ENCODE assay signal across 8 mouse cellular contexts in the genomic region with DNA sequence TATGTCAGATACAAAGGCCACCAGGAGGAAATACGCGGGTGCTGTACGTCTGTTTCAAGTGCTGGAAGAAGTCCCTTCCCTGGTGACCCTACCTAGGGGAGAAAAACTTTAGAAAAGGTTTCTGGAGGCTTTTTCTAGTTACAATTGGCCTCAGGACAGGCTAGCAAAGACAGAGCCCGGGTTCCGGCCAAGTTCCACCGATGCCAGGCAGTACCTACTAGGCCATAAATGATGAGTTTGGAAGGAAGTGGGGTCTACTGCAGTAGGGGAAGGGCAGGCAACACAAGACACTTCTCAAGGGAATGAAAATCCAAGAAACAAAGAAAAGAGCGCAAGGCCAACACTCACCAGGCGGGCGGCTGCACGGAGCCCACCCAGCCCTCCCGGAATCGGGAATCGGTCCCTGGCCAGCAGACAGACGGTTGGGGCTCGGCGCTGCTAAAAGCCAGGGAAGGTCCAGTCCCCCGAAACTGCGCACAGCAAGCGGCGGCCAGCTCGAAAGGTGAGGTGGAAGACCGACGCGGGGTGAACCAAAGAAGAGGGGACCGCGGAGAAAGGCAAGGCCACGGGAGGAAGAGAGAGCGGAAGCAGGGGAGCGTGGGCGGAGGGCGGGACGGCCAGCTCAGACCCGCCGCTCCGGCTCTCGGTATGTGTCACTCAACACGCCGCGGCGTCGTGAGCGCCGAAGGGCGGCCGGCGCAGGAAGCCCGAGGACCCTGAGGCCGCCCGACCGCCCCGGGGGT. TPM values are rescaled to one million over a fixed set of nuclear protein-coding genes. Genes with fewer than 3 reads are reported as not detected.
DNase-seq lines count a peak whose midpoint lies in the region; ATAC-seq and TF ChIP-seq lines count a peak whose summit lies in the region.

No protein-coding gene starts in this region.

- no peak for TF ChIP-seq POLR2A in liver, adult 2 months (IDR thresholded peaks at IDR 0.05; ENCODE audit: extremely low read depth, insufficient read depth, low read length)

- under 1% methylated on average over 51 of the region's 51 CpGs for WGBS in liver, adult 2 months
- WGBS in intestine, embryonic 16.5 days, result under 1% methylated on average over 47 of the region's 51 CpGs
- WGBS in stomach, postnatal 0 days, result under 1% methylated on average over 41 of the region's 51 CpGs

- peak overlapping the region; percentile 86 for H3K27ac ChIP-seq in liver, adult 2 months (replicated peaks; ENCODE audit: insufficient read depth, low read depth, low read length)
- H3K27ac ChIP-seq in intestine, embryonic 16.5 days (ENCODE audit: low read length), result peak overlapping the region; percentile 92
- H3K27ac ChIP-seq in stomach, postnatal 0 days (replicated peaks), result peak overlapping the region; percentile 93

- H3K9ac ChIP-seq in liver, adult 2 months (ENCODE audit: low read depth, low read length), result peak overlapping the region; percentile 96
- peak overlapping the region; percentile 97 for H3K9ac ChIP-seq in intestine, embryonic 16.5 days (ENCODE audit: low read depth, low read length)
- peak overlapping the region; percentile 96 for H3K9ac ChIP-seq in stomach, postnatal 0 days (ENCODE audit: low read length)

- ATAC-seq in intestine, embryonic 16.5 days, result peak; percentile 87
- ATAC-seq in megakaryocyte, adult 5-6 weeks (ENCODE audit: poor library complexity, severe bottlenecking), result peak; percentile 34
- ATAC-seq in stomach, postnatal 0 days (ENCODE audit: low FRiP score, low TSS enrichment), result peak; percentile 87

- H3K4me1 ChIP-seq in liver, adult 2 months (ENCODE audit: control insufficient read depth, insufficient read depth, low read length), result peaks cover 10% of the 10 kb centered on the region
- peaks cover 73% of the 10 kb centered on the region for H3K4me1 ChIP-seq in erythroblast, embryonic 14.5 days (ENCODE audit: control insufficient read depth)
- peaks cover 31% of the 10 kb centered on the region for H3K4me1 ChIP-seq in intestine, embryonic 16.5 days (ENCODE audit: control insufficient read depth, insufficient read depth, low read length)
- H3K4me1 ChIP-seq in stomach, postnatal 0 days (replicated peaks; ENCODE audit: control insufficient read depth, insufficient read depth), result peaks cover 10% of the 10 kb centered on the region

- no peaks in the 10 kb centered on the region for H3K9me3 ChIP-seq in erythroblast, embryonic 14.5 days (ENCODE audit: control insufficient read depth, low read length)
- no peaks in the 10 kb centered on the region for H3K9me3 ChIP-seq in intestine, embryonic 16.5 days (ENCODE audit: control insufficient read depth, low read length)
- no peaks in the 10 kb centered on the region for H3K9me3 ChIP-seq in stomach, postnatal 0 days (ENCODE audit: control insufficient read depth, low read length)

- peak overlapping the region; percentile 98 for H3K4me3 ChIP-seq in liver, adult 2 months (ENCODE audit: insufficient read depth, low read depth, low read length)
- peak overlapping the region; percentile 70 for H3K4me3 ChIP-seq in erythroblast, embryonic 14.5 days (replicated peaks)
- H3K4me3 ChIP-seq in intestine, embryonic 16.5 days (ENCODE audit: low read length), result peak overlapping the region; percentile 85
- peak overlapping the region; percentile 84 for H3K4me3 ChIP-seq in stomach, postnatal 0 days (ENCODE audit: low read depth, low read length)

- H3K79me2 ChIP-seq in liver, adult 2 months (ENCODE audit: control insufficient read depth, insufficient read depth, low read length), result peaks cover 13% of the 10 kb centered on the region; the same call in 1 of the 2 replicates

- H3K4me2 ChIP-seq in intestine, embryonic 16.5 days (ENCODE audit: low read depth, low read length), result peak overlapping the region; percentile 60
- H3K4me2 ChIP-seq in stomach, postnatal 0 days (replicated peaks; ENCODE audit: low read depth), result peak overlapping the region; percentile 70

- H3K27me3 ChIP-seq in liver, adult 2 months (ENCODE audit: control insufficient read depth, insufficient read depth, low read length), result no peaks in the 10 kb centered on the region
- H3K27me3 ChIP-seq in erythroblast, embryonic 14.5 days (ENCODE audit: control insufficient read depth), result no peaks in the 10 kb centered on the region
- H3K27me3 ChIP-seq in intestine, embryonic 16.5 days (replicated peaks; ENCODE audit: control insufficient read depth, insufficient read depth, low read length), result no peaks in the 10 kb centered on the region
- H3K27me3 ChIP-seq in stomach, postnatal 0 days (ENCODE audit: control insufficient read depth, insufficient read depth, low read length), result no peaks in the 10 kb centered on the region

- no peak for TF ChIP-seq CTCF in liver, adult 2 months (IDR thresholded peaks at IDR 0.05; ENCODE audit: low read depth, low read length)
- TF ChIP-seq CTCF in stomach, postnatal 0 days (IDR thresholded peaks at IDR 0.05; ENCODE audit: low read depth), result no peak

- no peaks in the 10 kb centered on the region for H3K36me3 ChIP-seq in liver, adult 2 months (ENCODE audit: control insufficient read depth, insufficient read depth, low read length)
- H3K36me3 ChIP-seq in erythroblast, embryonic 14.5 days (ENCODE audit: control insufficient read depth), result peaks cover 59% of the 10 kb centered on the region
- H3K36me3 ChIP-seq in intestine, embryonic 16.5 days (ENCODE audit: control insufficient read depth, insufficient read depth, low read length), result no peaks in the 10 kb centered on the region
- no peaks in the 10 kb centered on the region for H3K36me3 ChIP-seq in stomach, postnatal 0 days (ENCODE audit: control insufficient read depth, insufficient read depth, low read length)

- no peak for TF ChIP-seq EP300 in stomach, postnatal 0 days (optimal IDR thresholded peaks at IDR 0.05)

- DNase-seq in adrenal gland, postnatal 14 days, result peak; percentile 87
- DNase-seq in adrenal gland, adult 8-10 months, result no peak
- DNase-seq in liver, adult 2 months (ENCODE audit: extremely low read depth, low read depth, low spot score), result peak; percentile 33
- no peak for DNase-seq in liver
- no peak for DNase-seq in stomach, postnatal 0 days (ENCODE audit: low spot score)

RNA-seq across cellular contexts. Expression of a gene that starts 0.6 kb away (rescaled TPM):
- total RNA-seq in adrenal gland, postnatal 14 days (2021), result 19.9 and 21.4 TPM in 2 replicates
- 10 to 100 TPM; 11.7 to 14.7 (median 13.6) TPM for total RNA-seq in adrenal gland, adult 8-10 months (2022)
- total RNA-seq in liver, adult 2 months (2014; rRNA removed), result 3.5 and 4.0 TPM in 2 replicates
- 3.7 and 5.0 TPM in 2 replicates for polyA plus RNA-seq in liver, adult 2 months (2012; rRNA removed)
- polyA plus RNA-seq in erythroblast, embryonic 14.5 days (2012), result 3.3 and 4.7 TPM in 2 replicates
- polyA plus RNA-seq in intestine, embryonic 16.5 days (2015; fragmentation: Nextera tagmentation; extraction: Ambion mirVana), result 69.2 and 79.6 TPM in 2 replicates
- 62.0 and 67.7 TPM in 2 replicates for total RNA-seq in megakaryocyte, adult 5-6 weeks (2015)
- total RNA-seq in megakaryocyte, adult 5-6 weeks (2017), result 48.9 and 57.9 TPM in 2 replicates
- 37.5 and 41.6 TPM in 2 replicates for polyA plus RNA-seq in stomach, postnatal 0 days (2015; fragmentation: Nextera tagmentation; extraction: Ambion mirVana)

RNA-seq across cellular contexts. Expression of a gene that starts 19.9 kb away (rescaled TPM):
- total RNA-seq in adrenal gland, postnatal 14 days (2021), result 3.4 and 5.6 TPM in 2 replicates
- 10 to 100 TPM; 10.6 to 16.1 (median 14.0) TPM for total RNA-seq in adrenal gland, adult 8-10 months (2022)
- 0.09 and 0.27 TPM in 2 replicates for total RNA-seq in liver, adult 2 months (2014; rRNA removed)
- 0.42 and 0.60 TPM in 2 replicates for polyA plus RNA-seq in liver, adult 2 months (2012; rRNA removed)
- 0.10 TPM in 1 of 2 replicates, not detected in the other for polyA plus RNA-seq in erythroblast, embryonic 14.5 days (2012)
- polyA plus RNA-seq in intestine, embryonic 16.5 days (2015; fragmentation: Nextera tagmentation; extraction: Ambion mirVana), result 3.4 and 4.1 TPM in 2 replicates
- total RNA-seq in megakaryocyte, adult 5-6 weeks (2015), result 0.16 and 0.32 TPM in 2 replicates
- 0.40 and 0.69 TPM in 2 replicates for total RNA-seq in megakaryocyte, adult 5-6 weeks (2017)
- 6.8 and 7.0 TPM in 2 replicates for polyA plus RNA-seq in stomach, postnatal 0 days (2015; fragmentation: Nextera tagmentation; extraction: Ambion mirVana)

RNA-seq across cellular contexts. Expression of a gene that starts 26.2 kb away (rescaled TPM):
- 7.2 and 9.6 TPM in 2 replicates for total RNA-seq in adrenal gland, postnatal 14 days (2021)
- 10 to 100 TPM in 3 of 4 experiments, 1 to 10 TPM in 1; 7.6 to 17.7 (median 14.5) TPM for total RNA-seq in adrenal gland, adult 8-10 months (2022)
- 0.18 and 0.54 TPM in 2 replicates for total RNA-seq in liver, adult 2 months (2014; rRNA removed)
- polyA plus RNA-seq in liver, adult 2 months (2012; rRNA removed), result 0.13 and 0.16 TPM in 2 replicates
- polyA plus RNA-seq in erythroblast, embryonic 14.5 days (2012), result 0.01 and 0.05 TPM in 2 replicates
- polyA plus RNA-seq in intestine, embryonic 16.5 days (2015; fragmentation: Nextera tagmentation; extraction: Ambion mirVana), result 2.3 and 2.8 TPM in 2 replicates
- total RNA-seq in megakaryocyte, adult 5-6 weeks (2015), result not detected in 2 replicates
- total RNA-seq in megakaryocyte, adult 5-6 weeks (2017), result 0.04 and 0.15 TPM in 2 replicates
- 5.4 and 6.3 TPM in 2 replicates for polyA plus RNA-seq in stomach, postnatal 0 days (2015; fragmentation: Nextera tagmentation; extraction: Ambion mirVana)

RNA-seq across cellular contexts. Expression of a gene that starts 39.4 kb away (rescaled TPM):
- total RNA-seq in adrenal gland, postnatal 14 days (2021), result 0.30 and 3.4 TPM in 2 replicates
- under 1 TPM; 0.42 to 0.80 (median 0.56) TPM for total RNA-seq in adrenal gland, adult 8-10 months (2022)
- total RNA-seq in liver, adult 2 months (2014; rRNA removed), result 0.09 and 0.47 TPM in 2 replicates
- polyA plus RNA-seq in liver, adult 2 months (2012; rRNA removed), result 0.44 and 0.60 TPM in 2 replicates
- polyA plus RNA-seq in erythroblast, embryonic 14.5 days (2012), result 0.01 TPM in 1 of 2 replicates, not detected in the other
- polyA plus RNA-seq in intestine, embryonic 16.5 days (2015; fragmentation: Nextera tagmentation; extraction: Ambion mirVana), result 0.40 and 0.48 TPM in 2 replicates
- total RNA-seq in megakaryocyte, adult 5-6 weeks (2015), result 20.0 and 25.8 TPM in 2 replicates
- 7.6 and 10.7 TPM in 2 replicates for total RNA-seq in megakaryocyte, adult 5-6 weeks (2017)
- 0.10 and 0.11 TPM in 2 replicates for polyA plus RNA-seq in stomach, postnatal 0 days (2015; fragmentation: Nextera tagmentation; extraction: Ambion mirVana)

Comparison
In these comparisons a context has a peak if more than half of its experiments do, and no peak if none do; other contexts are left out.
1. DNase-seq: peak in adrenal gland, postnatal 14 days (single experiment) and liver, adult 2 months (single experiment); none in adrenal gland, adult 8-10 months (single experiment), liver (single experiment) and stomach, postnatal 0 days (single experiment).
2. ATAC-seq: peak in every context shown above with its lines; median percentile 87 in intestine, embryonic 16.5 days; 87 in stomach, postnatal 0 days; 34 in megakaryocyte, adult 5-6 weeks.
3. Peak in every context shown above with its lines, with median percentiles within 50 percentile points of each other: H3K27ac ChIP-seq, H3K4me3 ChIP-seq and H3K9ac ChIP-seq.